Mouse (Mus musculus) cerebellum, adult 8-10 months (tissue): ENCODE measurements around the gene Enox1.

ENCODE experiments used
- DNase-seq: peaks from one replicate; pipeline ENCODE4 v3.0.0; 2022

Enox1 gene

GRCm38 (mm10) chr14:77279143-77279542 lies 122.6 kb downstream of the Enox1 start:
- no peak for DNase-seq

GRCm38 (mm10) chr14:77280454-77280853 lies 123.9 kb downstream of the Enox1 start:
- DNase-seq = no peak

GRCm38 (mm10) chr14:77280893-77281292 lies 124.3 kb downstream of the Enox1 start:
- no peak for DNase-seq

- DNase-seq = no peak
Observed at GRCm38 (mm10) chr14:77283939-77284338, 127.4 kb downstream of the Enox1 start.

GRCm38 (mm10) chr14:77285453-77285852 lies 128.9 kb downstream of the Enox1 start:
- no peak for DNase-seq

GRCm38 (mm10) chr14:77291756-77292155 lies 135.2 kb downstream of the Enox1 start:
- no peak for DNase-seq

GRCm38 (mm10) chr14:77297039-77297438 lies 140.5 kb downstream of the Enox1 start:
- DNase-seq = peak; percentile 15

GRCm38 (mm10) chr14:77298327-77298726 lies 141.8 kb downstream of the Enox1 start:
- DNase-seq = no peak

GRCm38 (mm10) chr14:77309571-77309970 lies 153.0 kb downstream of the Enox1 start:
- DNase-seq = peak; percentile 27

- no peak for DNase-seq
Observed at GRCm38 (mm10) chr14:77311456-77311855, 154.9 kb downstream of the Enox1 start.

- no peak for DNase-seq
Observed at GRCm38 (mm10) chr14:77319396-77319795, 162.8 kb downstream of the Enox1 start.

- DNase-seq = no peak
Observed at GRCm38 (mm10) chr14:77324348-77324747, 167.8 kb downstream of the Enox1 start.

- DNase-seq = no peak
Observed at GRCm38 (mm10) chr14:77327693-77328092, 171.1 kb downstream of the Enox1 start.

- no peak for DNase-seq
Observed at GRCm38 (mm10) chr14:77329791-77330190, 173.2 kb downstream of the Enox1 start.

GRCm38 (mm10) chr14:77343662-77344340 lies 187.2 kb downstream of the Enox1 start:
- no peak for DNase-seq

GRCm38 (mm10) chr14:77346296-77346695 lies 189.7 kb downstream of the Enox1 start:
- no peak for DNase-seq

- no peak for DNase-seq
Observed at GRCm38 (mm10) chr14:77351803-77352352, 195.3 kb downstream of the Enox1 start.

- no peak for DNase-seq
Observed at GRCm38 (mm10) chr14:77362662-77363061, 206.1 kb downstream of the Enox1 start.

- no peak for DNase-seq
Observed at GRCm38 (mm10) chr14:77368411-77368810, 211.8 kb downstream of the Enox1 start.

GRCm38 (mm10) chr14:77369070-77369469 lies 212.5 kb downstream of the Enox1 start:
- no peak for DNase-seq

- no peak for DNase-seq
Observed at GRCm38 (mm10) chr14:77370521-77370920, 214.0 kb downstream of the Enox1 start.

- DNase-seq = no peak
Observed at GRCm38 (mm10) chr14:77371977-77372376, 215.4 kb downstream of the Enox1 start.

- DNase-seq = no peak
Observed at GRCm38 (mm10) chr14:77373119-77373518, 216.6 kb downstream of the Enox1 start.

GRCm38 (mm10) chr14:77375054-77375453 lies 218.5 kb downstream of the Enox1 start:
- no peak for DNase-seq

- DNase-seq = no peak
Observed at GRCm38 (mm10) chr14:77375618-77376017, 219.1 kb downstream of the Enox1 start.
